Mouse (Mus musculus): ENCODE data around the gene Hsd17b12.

The Hsd17b12 gene

DNA sequence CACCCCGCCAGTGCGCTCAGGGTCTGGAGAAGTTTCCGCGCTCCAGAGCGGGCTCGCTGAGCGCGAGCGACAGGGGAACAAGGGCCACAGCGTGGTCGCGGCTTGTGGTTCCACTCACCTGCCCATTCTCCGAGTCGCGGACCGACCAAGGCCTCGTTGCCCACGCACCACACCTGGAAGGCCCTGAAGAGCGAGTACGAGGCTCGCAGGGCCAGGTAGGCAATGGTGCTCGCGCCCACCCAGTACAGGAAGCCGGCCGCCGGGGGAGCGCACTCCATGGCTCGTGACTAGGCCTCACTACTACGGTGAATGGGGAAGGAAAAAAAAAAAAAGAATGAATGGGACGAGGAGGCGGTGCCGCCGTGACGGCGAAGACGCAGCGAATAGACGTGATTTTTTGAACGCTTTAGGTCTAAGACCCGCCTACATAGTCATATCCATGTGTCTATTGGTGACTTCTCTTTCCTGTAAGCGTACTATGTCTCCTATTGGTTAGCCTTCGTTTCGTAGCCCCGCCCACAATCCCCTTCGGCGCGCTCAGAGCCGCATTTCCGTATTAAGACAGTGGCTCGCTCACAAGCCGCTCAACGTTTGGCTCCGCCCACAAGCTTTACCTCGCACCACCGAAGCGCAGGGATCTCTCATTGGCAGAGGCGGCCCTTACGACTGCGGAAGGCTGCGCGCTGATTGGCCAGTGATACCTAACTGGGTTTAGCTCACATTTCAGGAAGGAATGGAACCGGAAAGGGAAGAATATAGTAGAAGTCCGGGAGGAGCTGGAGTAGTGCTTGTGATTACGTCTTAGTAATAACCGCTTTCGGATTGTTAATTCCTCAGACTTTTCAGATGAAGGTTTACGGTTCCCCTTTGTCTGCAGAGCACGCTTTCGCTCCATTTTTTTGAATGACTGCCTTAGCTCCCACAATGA, at the start of gene Hsd17b12:
Gene Hsd17b12 (minus strand): TSS at position 373 of the 928 bp plus-strand sequence.
- in situ Hi-C loops (cut with MseI, MboI): no loop called here

DNA sequence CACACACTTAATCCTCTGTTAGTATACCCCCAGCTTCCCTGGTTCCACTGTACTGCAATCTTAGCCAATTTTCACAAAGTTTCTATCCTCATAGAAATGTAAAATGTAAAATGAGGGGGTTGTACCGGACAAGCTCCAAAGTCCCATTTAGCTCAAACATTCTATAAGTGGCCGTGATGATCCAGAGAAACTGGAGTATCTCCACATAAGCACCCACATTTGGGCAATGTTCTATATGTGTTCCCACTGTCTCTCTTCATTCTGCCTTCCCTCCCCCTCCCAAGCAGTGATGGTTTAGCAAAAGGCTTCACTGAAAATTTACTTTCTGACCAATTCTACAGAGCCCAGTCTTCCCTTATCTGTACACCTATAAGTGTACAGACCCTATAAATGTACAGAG, 27.1 kb upstream of the Hsd17b12 start:
- in situ Hi-C loops (cut with MseI, MboI): no loop called here

DNA sequence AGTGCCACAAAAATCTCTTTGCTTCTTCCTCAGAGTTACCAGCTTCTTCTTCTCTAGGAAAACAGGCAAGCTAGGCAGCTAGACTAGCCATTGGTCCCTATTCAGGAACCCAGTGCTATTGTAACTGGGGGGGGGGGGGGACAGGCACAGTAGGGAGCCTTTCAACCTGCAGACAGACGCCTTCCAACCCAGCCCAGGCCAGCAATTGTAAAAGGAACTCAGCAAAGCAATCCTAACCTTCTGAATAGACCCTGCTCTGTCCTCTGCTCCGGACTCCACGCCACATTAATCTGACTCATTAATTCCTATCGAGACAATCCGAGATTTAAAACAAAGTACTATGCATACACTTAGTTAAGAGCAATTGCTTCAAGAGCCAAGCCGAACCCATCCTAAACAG, 26.4 kb upstream of the Hsd17b12 start:
- in situ Hi-C loops (cut with MseI, MboI): no loop called here

DNA sequence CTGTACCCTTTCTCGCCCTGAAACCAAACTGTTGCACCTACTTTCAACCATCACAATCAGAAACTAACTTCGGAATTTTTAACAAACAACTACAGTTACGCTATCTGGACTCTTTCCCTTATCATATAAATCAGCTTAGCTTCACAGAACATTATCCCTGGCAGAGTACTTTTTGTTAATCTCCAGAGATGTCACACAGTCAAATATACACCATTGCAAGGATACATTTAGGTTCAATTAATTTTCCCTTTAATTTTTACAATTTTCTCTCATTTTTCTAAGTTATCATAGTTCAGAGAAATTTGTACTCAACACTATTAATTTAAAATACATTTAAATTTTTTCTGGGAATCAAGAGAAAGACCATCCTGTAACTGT, 21.3 kb upstream of the Hsd17b12 start:
- in situ Hi-C loops (cut with MseI, MboI): no loop called here

DNA sequence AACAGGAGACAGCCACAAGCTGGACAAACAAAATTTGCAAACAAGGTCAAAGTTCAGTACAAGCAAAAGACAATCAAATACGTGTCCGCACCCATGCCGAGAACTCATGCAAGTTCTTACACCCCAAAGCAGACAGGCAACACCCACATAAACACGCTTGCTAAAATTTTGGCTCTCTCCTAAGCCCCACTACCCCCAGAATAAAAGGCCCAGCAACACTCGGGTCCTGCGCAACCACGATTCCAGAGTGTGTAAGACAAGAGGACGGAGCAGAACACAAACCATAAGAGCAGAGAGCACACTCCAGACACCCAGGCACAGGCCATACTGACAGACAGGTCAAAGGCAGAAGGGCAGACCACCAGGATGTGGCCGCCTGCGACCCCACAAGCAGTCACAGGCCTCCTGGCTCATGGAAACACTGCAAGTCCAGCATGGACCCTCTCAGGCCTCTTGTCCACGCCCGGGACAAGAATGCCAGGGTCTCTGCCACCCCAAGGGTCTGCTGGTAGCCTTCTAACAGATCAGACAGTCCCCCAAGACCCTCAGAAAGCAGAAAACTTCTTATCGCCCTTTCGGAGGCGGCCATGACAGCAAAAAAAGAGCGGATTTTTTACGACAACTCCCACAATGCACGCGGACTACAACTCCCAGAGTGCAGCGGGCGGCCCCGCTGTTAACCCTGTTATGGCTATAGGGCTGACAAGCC, 20.7 kb upstream of the Hsd17b12 start:
- in situ Hi-C loops (cut with MseI, MboI): no loop called here

DNA sequence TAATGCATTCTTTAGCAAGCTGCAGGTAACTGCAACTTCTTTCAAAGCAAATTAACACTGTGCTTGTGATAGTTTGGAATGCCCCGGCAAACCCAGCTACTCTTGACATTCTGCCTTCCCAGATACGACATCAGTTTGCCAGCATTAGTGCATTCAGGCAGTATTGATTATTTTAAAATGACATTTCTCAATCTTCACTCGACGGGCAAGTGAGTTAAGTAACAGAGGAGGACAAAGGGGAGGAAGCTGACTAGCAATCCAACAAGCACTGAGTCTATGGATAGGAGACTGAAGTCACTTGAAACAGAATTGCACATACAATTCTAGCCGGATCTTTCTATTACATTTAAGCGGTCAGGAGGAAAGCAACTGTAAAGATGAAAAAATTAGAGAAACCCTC, 19.5 kb upstream of the Hsd17b12 start:
- in situ Hi-C loops (cut with MseI, MboI): no loop called here

DNA sequence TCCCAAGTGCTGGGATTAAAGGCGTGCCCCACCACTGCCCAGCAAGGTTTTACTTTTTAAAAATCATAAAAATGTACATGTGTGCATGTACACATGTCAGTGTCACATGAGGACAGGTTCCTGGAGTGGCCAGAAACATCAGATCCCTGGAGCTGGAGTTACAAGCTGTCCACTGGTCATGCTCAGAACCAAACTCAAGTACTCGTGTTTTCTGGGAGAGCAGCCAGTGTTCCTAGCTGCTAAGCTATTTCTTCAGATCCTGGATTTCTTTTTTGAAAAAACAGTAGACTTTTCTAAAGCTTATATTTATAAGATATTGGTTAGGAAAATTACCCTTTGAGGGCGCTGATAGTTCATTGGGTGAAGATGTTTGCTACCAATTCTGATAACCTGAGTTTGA, 18.6 kb upstream of the Hsd17b12 start:
- in situ Hi-C loops (cut with MseI, MboI): no loop called here

DNA sequence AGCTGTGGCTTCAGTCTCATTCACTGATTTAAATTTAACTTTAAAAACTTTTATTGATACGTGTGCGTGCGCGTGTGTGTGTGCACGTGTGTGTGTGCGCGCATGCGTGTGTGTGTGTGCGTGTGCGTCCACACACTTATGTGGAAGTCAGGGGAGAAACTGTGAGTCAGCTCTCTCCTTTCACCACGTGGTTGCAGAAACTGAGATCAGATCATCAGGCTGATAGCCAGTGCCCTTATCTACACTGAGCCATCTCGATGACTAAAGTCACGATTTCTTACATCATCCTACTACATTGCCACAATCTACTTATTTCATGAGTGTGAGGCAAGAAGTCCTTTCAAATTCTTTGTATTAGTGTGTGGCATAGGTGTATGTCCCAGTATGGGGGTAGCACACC, 15.8 kb upstream of the Hsd17b12 start:
- in situ Hi-C loops (cut with MseI, MboI): no loop called here

DNA sequence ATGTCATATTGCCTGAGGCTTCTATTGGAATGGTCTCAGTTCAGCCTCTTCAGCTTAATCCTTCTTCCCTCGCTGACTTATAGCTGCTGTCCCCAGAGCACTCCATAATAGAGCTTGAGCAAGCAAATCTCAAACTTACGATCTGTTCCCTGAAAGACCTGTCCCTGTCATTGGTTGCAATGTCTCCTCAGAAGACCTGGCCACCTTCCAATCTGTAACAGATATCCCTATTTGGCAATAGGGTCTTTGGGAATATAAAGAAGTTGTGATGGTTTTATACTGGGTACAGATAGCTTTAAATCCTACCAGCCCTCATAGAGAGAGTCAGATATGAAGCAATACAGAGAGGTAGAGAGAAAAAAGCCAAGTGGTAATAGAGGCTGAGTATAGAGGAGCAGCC, 5.4 kb upstream of the Hsd17b12 start:
- in situ Hi-C loops (cut with MseI, MboI): no loop called here

DNA sequence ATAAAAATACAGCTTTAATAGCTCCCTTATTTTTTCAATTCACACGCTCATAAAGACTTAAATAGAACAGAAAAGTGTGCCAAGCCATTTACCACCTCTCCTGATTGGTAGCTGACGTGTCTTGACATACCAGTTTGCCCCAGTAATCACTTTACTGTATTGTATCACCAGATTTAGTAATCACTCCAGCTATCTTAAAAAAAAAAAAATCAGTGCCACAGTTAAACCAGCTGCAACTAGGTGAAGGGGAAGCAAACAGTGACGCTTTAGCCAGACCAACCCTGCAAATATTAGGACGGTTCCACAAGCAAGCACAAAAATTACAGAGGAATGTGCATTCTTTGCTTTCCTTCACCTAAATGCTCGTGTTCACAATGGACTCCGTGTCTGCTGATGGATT, 4.4 kb upstream of the Hsd17b12 start:
- in situ Hi-C loops (cut with MseI, MboI): no loop called here

DNA sequence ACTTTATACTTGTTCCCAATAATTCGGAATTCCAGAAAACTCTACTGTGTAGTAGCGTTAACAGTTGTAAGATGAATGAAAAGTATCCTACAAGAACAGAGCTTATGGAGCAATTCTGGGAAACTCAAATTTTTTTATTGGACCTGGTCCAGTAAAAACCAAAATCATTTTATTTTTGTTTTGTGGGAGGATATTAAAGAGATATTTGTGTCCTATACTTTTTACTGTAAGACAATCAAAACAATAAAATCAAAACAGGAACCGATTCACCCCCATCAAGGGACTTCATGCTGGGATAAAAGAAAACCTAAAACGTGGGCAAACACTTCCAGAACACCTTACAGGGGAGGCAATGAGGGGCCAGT, 738 bp upstream of the Hsd17b12 start:
- in situ Hi-C loops (cut with MseI, MboI): no loop called here

DNA sequence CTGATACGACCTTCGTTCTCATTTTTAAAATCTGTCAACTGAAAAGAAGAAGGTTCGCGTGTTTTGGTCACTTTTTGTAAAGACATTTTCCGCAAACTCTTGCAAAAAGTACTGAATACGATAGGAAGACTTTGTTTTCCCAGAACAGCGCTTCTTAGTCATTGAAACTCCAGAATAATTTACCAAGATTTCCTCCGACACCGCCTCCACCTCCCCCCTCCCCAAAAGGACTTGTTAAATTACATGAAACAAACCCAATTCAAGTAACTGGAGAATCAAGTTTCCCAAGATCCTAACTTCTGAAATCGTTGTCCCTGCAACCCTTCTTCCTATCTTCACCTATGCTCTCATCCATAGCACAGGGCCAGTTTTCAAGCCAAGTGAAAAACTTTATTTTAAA, 713 bp downstream of the Hsd17b12 start:
- in situ Hi-C loops (cut with MseI, MboI): no loop called here

DNA sequence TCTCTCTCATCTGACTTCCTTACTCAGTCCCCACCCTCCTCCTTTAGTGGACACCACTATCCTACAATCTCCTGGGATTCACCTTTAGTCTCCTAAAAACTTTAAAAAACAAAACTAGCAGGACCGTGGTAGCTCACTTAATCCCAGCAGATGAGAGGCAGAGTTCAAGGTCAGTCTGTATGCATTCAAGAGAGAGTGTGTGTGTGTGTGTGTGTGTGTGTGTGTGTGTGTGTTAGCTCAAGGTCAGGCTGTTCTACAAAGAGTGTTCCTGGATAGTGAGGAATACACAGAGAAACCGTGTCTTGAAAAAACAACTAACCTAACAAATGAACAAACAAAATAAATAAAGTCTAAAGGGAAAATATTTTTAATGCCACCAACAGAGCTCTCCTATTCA, 12.6 kb downstream of the Hsd17b12 start:
- in situ Hi-C loops (cut with MseI, MboI): no loop called here

DNA sequence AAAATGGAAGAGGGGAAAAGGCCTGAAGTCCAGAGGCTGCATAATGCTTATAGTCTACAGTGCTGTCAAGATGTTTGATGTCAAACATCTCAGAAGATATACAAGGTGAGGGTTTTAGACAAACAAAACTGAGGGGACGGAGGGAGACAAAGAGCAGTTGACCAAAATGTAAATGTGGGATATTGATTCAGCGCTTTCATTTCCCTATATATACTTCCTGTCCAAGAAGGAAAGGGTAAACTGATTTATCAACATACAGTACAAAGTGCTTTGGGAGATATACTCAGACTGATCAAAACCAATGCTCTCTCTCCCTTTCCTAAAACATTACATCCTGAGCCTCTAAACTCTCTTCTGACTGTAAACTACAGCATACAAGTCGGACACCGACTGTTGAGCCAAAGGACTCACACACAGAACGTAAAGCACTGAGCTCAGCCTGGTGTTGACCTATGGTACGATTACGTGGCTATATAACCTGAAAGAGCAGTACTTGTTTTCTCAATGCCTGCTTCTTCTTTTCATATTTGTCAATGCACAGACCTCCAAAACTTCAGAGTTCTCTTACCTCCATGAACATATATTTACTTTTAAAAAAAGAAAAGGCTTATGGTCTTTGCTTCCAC, 13.1 kb downstream of the Hsd17b12 start:
- in situ Hi-C loops (cut with MseI, MboI): no loop called here

DNA sequence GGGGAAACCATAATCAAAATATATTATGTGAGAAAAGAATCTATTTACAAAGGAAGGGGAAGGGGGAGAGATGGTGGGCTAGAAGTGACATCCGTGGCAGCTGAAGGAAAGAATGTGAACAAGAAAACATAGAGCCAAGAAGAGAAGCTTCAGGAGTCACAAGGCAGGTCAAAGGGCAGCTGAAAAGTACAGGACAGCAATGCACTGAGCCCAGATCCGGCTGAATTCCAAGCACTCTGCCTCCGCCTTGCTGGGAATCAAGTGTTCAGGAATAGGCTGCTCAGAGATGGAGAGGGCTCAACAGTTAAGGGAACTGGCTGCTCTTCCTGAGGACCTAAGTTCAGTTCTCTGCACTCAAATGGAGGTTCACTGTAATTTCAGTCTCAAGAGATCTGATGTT, 16.5 kb downstream of the Hsd17b12 start:
- in situ Hi-C loops (cut with MseI, MboI): no loop called here

DNA sequence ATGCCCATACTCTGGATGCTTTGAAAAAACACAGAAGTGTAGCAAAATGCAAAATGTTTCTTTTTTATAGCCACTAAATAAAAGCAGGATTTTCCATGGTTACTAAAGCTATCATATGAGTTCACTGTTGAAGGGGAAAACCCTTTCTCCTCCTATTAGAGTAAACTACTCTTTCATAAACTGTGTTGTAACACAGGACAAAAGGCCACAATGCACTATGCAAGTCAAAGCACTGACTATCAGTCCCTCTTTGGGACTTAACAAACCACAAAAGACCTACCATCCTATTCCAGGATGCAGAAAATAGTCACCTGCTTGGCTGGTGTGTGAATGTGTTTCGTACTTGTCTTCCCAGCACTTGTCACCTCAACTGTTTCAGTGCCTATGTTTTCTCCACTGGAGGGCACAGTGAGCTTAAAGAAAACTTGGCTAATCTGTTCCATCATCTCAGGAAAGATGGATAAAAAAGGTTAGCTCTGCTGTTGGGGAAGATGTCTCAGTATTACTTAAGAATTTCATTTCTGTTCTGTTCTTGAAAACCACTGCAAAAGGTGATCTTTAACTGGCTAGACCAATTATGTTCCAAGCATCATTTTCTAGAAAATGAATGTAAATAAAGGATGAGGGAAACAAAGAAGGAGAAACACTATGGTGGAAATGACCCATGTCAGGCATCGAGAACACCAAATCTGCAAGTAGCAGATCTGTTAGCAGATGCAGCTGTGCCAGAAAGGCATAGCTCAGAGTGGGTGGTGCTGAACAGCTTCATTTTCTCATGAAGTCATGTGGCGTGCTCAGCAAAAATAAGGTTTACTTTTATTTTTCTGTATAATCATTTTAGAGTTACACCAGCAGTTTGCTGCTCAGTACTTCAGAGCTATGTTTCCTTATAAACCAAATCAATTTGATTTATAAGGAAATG, 19.0 kb downstream of the Hsd17b12 start:
- in situ Hi-C loops (cut with MseI, MboI): no loop called here

DNA sequence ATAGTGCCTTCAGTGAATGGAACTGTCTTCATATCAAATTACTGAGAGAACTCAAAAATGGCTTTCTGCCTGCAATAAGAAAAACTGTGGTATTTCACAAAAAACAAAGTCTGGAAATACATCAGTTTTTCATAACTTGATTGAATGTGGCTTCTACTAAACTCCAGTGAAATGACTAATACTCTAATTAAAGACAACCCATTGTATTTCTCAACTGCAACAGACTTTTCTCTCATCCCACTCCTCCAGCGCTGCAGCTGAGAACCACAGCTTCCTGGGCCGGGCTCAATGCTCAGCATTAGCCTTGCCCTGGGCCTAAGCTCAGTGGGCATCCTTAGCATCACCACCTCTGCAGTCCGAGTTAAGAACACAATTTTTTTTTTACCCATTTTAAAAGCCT, 20.9 kb downstream of the Hsd17b12 start:
- in situ Hi-C loops (cut with MseI, MboI): no loop called here

DNA sequence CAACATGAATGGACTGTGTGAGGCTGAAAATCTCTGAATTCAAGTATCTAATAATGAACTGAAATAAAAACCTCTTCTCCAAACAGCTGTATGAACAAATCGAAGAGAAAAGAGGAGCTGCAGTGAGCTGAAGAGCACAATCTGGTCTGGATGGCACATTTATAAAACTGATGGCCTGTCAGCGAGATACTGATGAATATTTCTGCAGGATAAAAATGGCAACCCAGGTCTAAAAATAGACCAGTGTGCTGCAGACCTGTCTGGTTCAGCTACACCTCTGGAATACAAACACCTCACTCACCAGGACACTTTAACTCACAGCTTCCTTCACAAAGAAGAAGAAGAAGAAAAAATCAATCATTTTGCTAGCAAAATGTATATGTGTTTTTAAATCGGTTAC, 29.3 kb downstream of the Hsd17b12 start:
- in situ Hi-C loops (cut with MseI, MboI): no loop called here

DNA sequence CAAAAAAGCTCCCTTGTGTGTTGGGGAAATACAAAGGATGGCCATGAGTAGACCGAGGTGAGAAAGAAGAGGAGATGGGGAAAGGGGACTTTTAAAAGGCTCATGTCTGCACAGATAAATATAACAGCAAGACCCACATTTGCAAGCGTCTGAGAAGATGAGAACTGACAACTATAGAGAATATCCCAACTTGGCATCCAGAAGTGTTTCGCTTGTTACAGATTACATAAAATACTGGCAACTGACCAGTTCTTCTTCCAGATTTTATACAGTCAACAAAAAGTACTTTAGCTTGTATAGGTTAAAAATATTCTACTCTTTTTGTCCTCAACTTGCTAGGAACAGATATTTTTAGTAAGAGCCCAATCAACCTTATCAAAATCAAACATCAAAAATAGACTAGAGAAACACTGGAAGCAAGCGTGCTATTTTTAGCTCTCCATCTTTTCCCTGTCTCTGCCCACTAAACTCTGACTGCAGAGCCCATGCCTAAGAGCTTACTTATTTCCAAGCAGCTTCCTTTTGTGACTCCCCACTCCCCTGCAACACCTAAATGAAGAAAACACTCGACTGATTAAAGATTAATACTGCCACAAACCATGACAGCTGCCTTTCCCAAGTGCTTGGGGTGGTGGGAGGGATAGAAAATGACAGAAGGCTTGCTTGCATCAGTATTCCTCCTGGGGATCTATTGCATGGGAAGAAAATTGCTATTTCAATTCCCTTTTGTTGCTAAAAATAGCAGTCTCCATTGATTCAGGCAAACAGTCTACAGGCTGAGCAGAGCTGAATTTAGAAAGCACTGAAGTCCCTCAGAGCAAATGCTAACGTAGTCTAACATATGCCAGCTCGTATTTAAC, 35.4 kb downstream of the Hsd17b12 start:
- in situ Hi-C loops (cut with MseI, MboI): no loop called here

DNA sequence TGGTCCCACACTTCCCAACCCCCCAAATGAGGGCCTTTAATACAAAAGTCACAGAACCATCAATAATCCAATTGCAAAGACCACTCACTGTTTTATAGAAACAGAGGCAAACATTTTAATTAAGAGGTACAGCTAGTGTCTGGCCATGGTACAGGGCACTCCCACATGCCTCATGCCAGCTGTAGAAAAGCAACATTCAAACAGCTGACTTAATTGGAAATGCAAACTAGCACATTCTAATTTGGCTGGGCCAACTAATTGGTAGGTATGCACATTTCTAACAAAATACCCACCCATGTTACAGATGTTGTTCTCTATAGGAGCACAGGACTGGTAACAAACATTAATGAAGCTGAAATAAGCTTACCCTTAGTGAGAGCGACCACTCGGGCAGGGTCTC, 54.0 kb downstream of the Hsd17b12 start:
- in situ Hi-C loops (cut with MseI, MboI): no loop called here

DNA sequence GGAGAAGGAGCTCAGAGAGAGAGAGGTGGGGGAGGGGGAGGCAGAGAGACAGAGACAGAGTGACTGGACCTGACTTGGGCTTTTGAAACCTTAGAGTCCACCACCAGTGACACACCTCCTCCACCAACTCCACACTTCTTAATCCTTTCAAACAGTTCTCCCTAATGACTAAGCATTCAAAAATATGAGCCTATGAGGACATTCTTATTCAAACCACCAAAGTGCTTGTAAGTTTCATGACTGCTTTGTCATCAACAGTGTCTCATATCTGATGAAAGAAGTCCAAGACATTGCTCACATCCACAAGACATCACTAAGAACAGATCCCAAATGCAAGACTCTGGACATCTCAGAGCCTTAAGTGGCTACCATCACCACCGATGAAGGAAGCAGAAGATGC, 67.9 kb downstream of the Hsd17b12 start:
- in situ Hi-C loops (cut with MseI, MboI): no loop called here
